Mouse (Mus musculus): Measurements from ENCODE around the gene Fam196a. TPM values are rescaled to one million over a fixed set of nuclear protein-coding genes. Genes with fewer than 3 reads are reported as not detected.
A peak's percentile ranks its signal among the peaks of the same experiment; 100 is the strongest.

Gene Fam196a
- polyA plus RNA-seq (2014; fragmentation: Nextera tagmentation; extraction: Ambion mirVana): 4.4 and 4.8 TPM in 2 replicates

- H3K9me3 ChIP-seq (ENCODE audit: control insufficient read depth, low read depth, low read length): no peaks in the 10 kb centered on the region
- H3K36me3 ChIP-seq (ENCODE audit: control insufficient read depth, insufficient read depth, low read length): no peaks in the 10 kb centered on the region
- H3K27ac ChIP-seq (ENCODE audit: low read length): no peak within 1 kb of the TSS
- peak within 1 kb of the TSS; percentile 43 for H3K4me3 ChIP-seq (ENCODE audit: low read depth, low read length)
- peaks cover 5% of the 10 kb centered on the region; the same call in 1 of the 2 replicates for H3K4me1 ChIP-seq (ENCODE audit: control insufficient read depth, insufficient read depth, low read length)
- under 1% methylated on average over 71 of the region's 71 CpGs for WGBS
- 0 out of 2 replicates have a peak within 1 kb of the TSS, but pooled peaks have one; percentile 14 for H3K9ac ChIP-seq (replicated peaks; ENCODE audit: low read depth, low read length)
- peak; percentile 76 for ATAC-seq (ENCODE audit: insufficient number of reproducible peaks, insufficient read depth, low FRiP score, low read depth)
- H3K4me2 ChIP-seq (replicated peaks; ENCODE audit: low read depth, low read length): peak within 1 kb of the TSS; percentile 97
- peaks cover 5% of the 10 kb centered on the region; the same call in 1 of the 2 replicates for H3K27me3 ChIP-seq (ENCODE audit: control insufficient read depth, insufficient read depth, low read length)
These were observed at the start of gene Fam196a for GRCm38 (mm10) chr7:134937927-134938609. Gene Fam196a, minus strand, starts transcription at chr7:134938430.

- Histone ChIP-seq H3K9me3 (ENCODE audit: control insufficient read depth, low read depth, low read length) (no peaks in the 10 kb centered on the region), H3K27me3 (ENCODE audit: control insufficient read depth, insufficient read depth, low read length) (no peaks in the 10 kb centered on the region), H3K36me3 (ENCODE audit: control insufficient read depth, insufficient read depth, low read length) (no peaks in the 10 kb centered on the region), H3K27ac (ENCODE audit: low read length) (no peak overlapping the region), H3K4me2 (replicated peaks; ENCODE audit: low read depth, low read length) (no peak overlapping the region), H3K4me1 (ENCODE audit: control insufficient read depth, insufficient read depth, low read length) (no peaks in the 10 kb centered on the region), H3K4me3 (ENCODE audit: low read depth, low read length) (no peak overlapping the region), H3K9ac (replicated peaks; ENCODE audit: low read depth, low read length) (no peak overlapping the region)
- WGBS: 66% methylated on average over 2 of the region's 2 CpGs
- no peak for ATAC-seq (ENCODE audit: insufficient number of reproducible peaks, insufficient read depth, low FRiP score, low read depth)
These were observed 23.4 kb upstream of the Fam196a start for GRCm38 (mm10) chr7:134961608-134962007.

GRCm38 (mm10) chr7:134960871-134961270 is 22.6 kb upstream of the Fam196a start:
- H3K4me2 ChIP-seq (replicated peaks; ENCODE audit: low read depth, low read length): no peak overlapping the region
- H3K4me1 ChIP-seq (ENCODE audit: control insufficient read depth, insufficient read depth, low read length): no peaks in the 10 kb centered on the region
- no peak overlapping the region for H3K4me3 ChIP-seq (ENCODE audit: low read depth, low read length)
- 61% methylated on average over 4 of the region's 4 CpGs for WGBS
- no peak overlapping the region for H3K9ac ChIP-seq (replicated peaks; ENCODE audit: low read depth, low read length)
- H3K36me3 ChIP-seq (ENCODE audit: control insufficient read depth, insufficient read depth, low read length): no peaks in the 10 kb centered on the region
- H3K27ac ChIP-seq (ENCODE audit: low read length): no peak overlapping the region
- H3K9me3 ChIP-seq (ENCODE audit: control insufficient read depth, low read depth, low read length): no peaks in the 10 kb centered on the region
- H3K27me3 ChIP-seq (ENCODE audit: control insufficient read depth, insufficient read depth, low read length): no peaks in the 10 kb centered on the region
- ATAC-seq (ENCODE audit: insufficient number of reproducible peaks, insufficient read depth, low FRiP score, low read depth): no peak

DNA sequence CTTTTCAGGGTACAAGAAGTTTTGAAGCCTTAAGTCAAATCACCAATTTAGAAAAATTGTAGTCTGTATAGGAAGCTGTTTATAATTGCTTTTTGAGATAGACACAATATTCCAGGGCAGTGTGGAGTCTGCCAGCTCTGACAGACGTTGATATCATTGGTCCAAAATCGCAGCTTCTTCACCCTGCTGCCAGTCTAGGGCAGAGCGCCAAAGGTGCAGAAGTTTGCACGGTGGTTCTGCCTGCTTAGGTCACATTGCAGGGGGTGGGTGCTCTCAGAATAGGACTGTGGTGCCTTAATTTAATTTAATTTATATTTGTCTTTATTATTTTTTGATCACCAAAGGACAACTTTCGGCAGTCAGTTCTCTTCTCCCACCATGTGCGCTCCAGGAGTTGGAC is 20.9 kb upstream of the Fam196a start:
- no peak overlapping the region for H3K27ac ChIP-seq (ENCODE audit: low read length)
- ATAC-seq (ENCODE audit: insufficient number of reproducible peaks, insufficient read depth, low FRiP score, low read depth): no peak
- H3K4me2 ChIP-seq (replicated peaks; ENCODE audit: low read depth, low read length): no peak overlapping the region
- WGBS: 90% methylated on average over 6 of the region's 6 CpGs
- H3K27me3 ChIP-seq (ENCODE audit: control insufficient read depth, insufficient read depth, low read length): no peaks in the 10 kb centered on the region
- H3K4me3 ChIP-seq (ENCODE audit: low read depth, low read length): no peak overlapping the region
- no peaks in the 10 kb centered on the region for H3K9me3 ChIP-seq (ENCODE audit: control insufficient read depth, low read depth, low read length)
- no peak overlapping the region for H3K9ac ChIP-seq (replicated peaks; ENCODE audit: low read depth, low read length)
- H3K4me1 ChIP-seq (ENCODE audit: control insufficient read depth, insufficient read depth, low read length): no peaks in the 10 kb centered on the region
- H3K36me3 ChIP-seq (ENCODE audit: control insufficient read depth, insufficient read depth, low read length): no peaks in the 10 kb centered on the region

- H3K4me1 ChIP-seq (ENCODE audit: control insufficient read depth, insufficient read depth, low read length): no peaks in the 10 kb centered on the region
- H3K27me3 ChIP-seq (ENCODE audit: control insufficient read depth, insufficient read depth, low read length): no peaks in the 10 kb centered on the region
- no peak overlapping the region for H3K9ac ChIP-seq (replicated peaks; ENCODE audit: low read depth, low read length)
- H3K36me3 ChIP-seq (ENCODE audit: control insufficient read depth, insufficient read depth, low read length): no peaks in the 10 kb centered on the region
- ATAC-seq (ENCODE audit: insufficient number of reproducible peaks, insufficient read depth, low FRiP score, low read depth): no peak
- H3K27ac ChIP-seq (ENCODE audit: low read length): no peak overlapping the region
- no peak overlapping the region for H3K4me2 ChIP-seq (replicated peaks; ENCODE audit: low read depth, low read length)
- H3K9me3 ChIP-seq (ENCODE audit: control insufficient read depth, low read depth, low read length): no peaks in the 10 kb centered on the region
- H3K4me3 ChIP-seq (ENCODE audit: low read depth, low read length): no peak overlapping the region
- WGBS: 84% methylated on average over 7 of the region's 7 CpGs
These were observed 7.9 kb upstream of the Fam196a start for GRCm38 (mm10) chr7:134945925-134946716.

DNA sequence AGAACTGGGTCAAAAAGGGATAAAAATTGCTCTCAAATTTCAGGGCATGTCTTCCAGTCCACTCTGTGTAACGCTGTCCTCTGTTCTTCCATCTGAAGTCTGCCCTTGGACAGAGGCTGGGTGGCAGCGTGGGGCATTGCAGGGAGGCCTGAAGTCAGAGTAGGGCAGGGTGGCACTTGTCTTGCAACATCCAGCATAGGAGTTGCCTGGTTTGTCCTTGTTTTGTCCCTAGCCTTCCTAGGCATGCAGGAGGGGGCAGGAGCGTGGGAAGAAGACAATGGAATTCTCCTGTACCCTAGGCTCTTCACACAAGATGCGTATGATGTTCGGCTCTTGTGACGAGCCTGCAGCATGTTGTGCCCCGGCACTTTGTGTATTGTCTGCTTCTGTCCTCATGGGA is 5.5 kb upstream of the Fam196a start:
- Histone ChIP-seq H3K9me3 (ENCODE audit: control insufficient read depth, low read depth, low read length) (no peaks in the 10 kb centered on the region), H3K4me1 (ENCODE audit: control insufficient read depth, insufficient read depth, low read length) (no peaks in the 10 kb centered on the region), H3K4me2 (replicated peaks; ENCODE audit: low read depth, low read length) (no peak overlapping the region), H3K27ac (ENCODE audit: low read length) (no peak overlapping the region), H3K4me3 (ENCODE audit: low read depth, low read length) (no peak overlapping the region), H3K9ac (replicated peaks; ENCODE audit: low read depth, low read length) (no peak overlapping the region), H3K27me3 (ENCODE audit: control insufficient read depth, insufficient read depth, low read length) (no peaks in the 10 kb centered on the region), H3K36me3 (ENCODE audit: control insufficient read depth, insufficient read depth, low read length) (no peaks in the 10 kb centered on the region)
- 83% methylated on average over 7 of the region's 7 CpGs for WGBS
- no peak for ATAC-seq (ENCODE audit: insufficient number of reproducible peaks, insufficient read depth, low FRiP score, low read depth)

DNA sequence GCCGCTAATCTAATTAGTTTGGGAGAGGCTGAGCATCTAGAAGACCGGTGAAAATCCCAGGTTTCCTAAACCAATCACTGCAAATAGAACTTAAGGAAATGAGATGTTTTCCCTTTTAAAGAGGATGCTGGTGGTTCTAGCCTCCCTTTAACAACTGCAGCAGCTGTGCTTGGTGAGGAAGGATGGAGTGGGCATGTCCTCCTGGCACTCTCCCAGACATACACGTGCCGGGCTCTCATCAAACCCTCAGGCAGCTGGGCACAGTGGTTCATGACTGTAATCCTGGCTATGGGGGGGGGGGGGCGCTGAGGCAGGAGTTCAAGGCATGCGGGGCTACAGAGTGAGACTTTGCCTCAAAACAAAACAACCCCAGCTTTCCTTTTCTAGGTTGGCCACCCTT is 4.8 kb upstream of the Fam196a start:
- Histone ChIP-seq H3K4me1 (ENCODE audit: control insufficient read depth, insufficient read depth, low read length) (no peaks in the 10 kb centered on the region), H3K4me2 (replicated peaks; ENCODE audit: low read depth, low read length) (no peak overlapping the region), H3K36me3 (ENCODE audit: control insufficient read depth, insufficient read depth, low read length) (no peaks in the 10 kb centered on the region), H3K9ac (replicated peaks; ENCODE audit: low read depth, low read length) (no peak overlapping the region), H3K27me3 (ENCODE audit: control insufficient read depth, insufficient read depth, low read length) (no peaks in the 10 kb centered on the region), H3K4me3 (ENCODE audit: low read depth, low read length) (no peak overlapping the region), H3K27ac (ENCODE audit: low read length) (no peak overlapping the region), H3K9me3 (ENCODE audit: control insufficient read depth, low read depth, low read length) (no peaks in the 10 kb centered on the region)
- WGBS: 69% methylated on average over 6 of the region's 6 CpGs
- no peak for ATAC-seq (ENCODE audit: insufficient number of reproducible peaks, insufficient read depth, low FRiP score, low read depth)

DNA sequence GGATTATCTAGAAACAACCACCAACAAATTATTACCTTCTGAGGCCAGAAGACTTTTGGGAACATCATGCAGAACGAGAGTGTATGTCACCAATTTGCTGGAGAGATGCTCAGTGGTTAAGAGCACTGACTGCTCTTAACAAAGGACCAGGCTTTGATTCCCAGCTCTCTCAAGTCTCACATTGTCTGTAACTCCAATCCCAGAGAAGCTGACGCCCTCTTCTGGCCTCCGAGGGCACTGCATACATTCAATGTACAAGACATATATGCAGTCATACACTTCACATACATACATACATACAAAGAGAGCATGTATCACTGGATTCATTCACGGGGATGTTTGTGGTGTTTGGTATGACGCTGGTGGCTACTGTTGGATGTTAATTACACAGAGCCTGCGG is 3.7 kb upstream of the Fam196a start:
- Histone ChIP-seq H3K4me3 (ENCODE audit: low read depth, low read length) (no peak overlapping the region), H3K27me3 (ENCODE audit: control insufficient read depth, insufficient read depth, low read length) (peaks cover 5% of the 10 kb centered on the region; the same call in 1 of the 2 replicates), H3K9me3 (ENCODE audit: control insufficient read depth, low read depth, low read length) (no peaks in the 10 kb centered on the region), H3K4me2 (replicated peaks; ENCODE audit: low read depth, low read length) (no peak overlapping the region), H3K27ac (ENCODE audit: low read length) (no peak overlapping the region), H3K4me1 (ENCODE audit: control insufficient read depth, insufficient read depth, low read length) (peaks cover 5% of the 10 kb centered on the region; the same call in 1 of the 2 replicates), H3K9ac (replicated peaks; ENCODE audit: low read depth, low read length) (no peak overlapping the region), H3K36me3 (ENCODE audit: control insufficient read depth, insufficient read depth, low read length) (no peaks in the 10 kb centered on the region)
- no peak for ATAC-seq (ENCODE audit: insufficient number of reproducible peaks, insufficient read depth, low FRiP score, low read depth)
- 95% methylated on average over 6 of the region's 6 CpGs for WGBS

Data from stomach, embryonic 14.5 days (tissue).